Mouse (Mus musculus) heart, postnatal 25 days (tissue): ENCODE measurements around the gene Zfyve27. TPM values are rescaled to one million over a fixed set of nuclear protein-coding genes. Genes with fewer than 3 reads are reported as not detected.

Source experiments
- DNase-seq: peaks from one replicate; pipeline ENCODE4 v3.0.0; 2022; ENCODE audit warnings: low spot score
- intact Hi-C: fragments of 180-260 bp; cut with DNase I; formaldehyde crosslinking; loops from one replicate; pipeline ENCODE4 v1.15.1; 2025
- total RNA-seq, 2 experiments: library from RNA; stranded (reverse); gene quantifications; 2 replicates each; pipeline ENCODE4 v1.2.3; 2021

The Zfyve27 gene
- total RNA-seq, result 10 to 100 TPM; 18.3 to 23.0 TPM

DNA sequence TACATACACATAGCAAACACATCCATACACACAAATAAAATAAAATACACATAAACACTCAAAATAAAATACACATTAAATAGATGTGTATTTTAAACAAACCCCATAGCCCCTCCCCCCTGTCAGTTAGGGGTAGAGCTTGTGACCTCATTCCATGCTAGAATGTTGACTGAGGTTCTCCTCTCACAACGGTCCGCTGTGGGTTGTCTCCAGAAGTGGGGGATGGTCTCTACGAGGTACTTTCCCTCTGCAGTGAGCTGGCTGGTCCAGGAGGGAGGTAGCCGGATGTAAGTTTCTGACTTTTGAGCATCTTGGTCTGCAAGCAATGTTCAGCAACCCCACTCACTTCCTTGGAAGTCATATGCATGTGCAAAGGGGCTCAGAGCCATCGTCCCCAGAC lies at the start of gene Zfyve27:
Gene Zfyve27, plus strand, starts transcription at position 188 of the 400 bp plus-strand sequence.
- intact Hi-C loops, result no loop called here
- no peak for DNase-seq

- intact Hi-C loops, result no loop called here
- DNase-seq, result no peak
Observed at GRCm38 (mm10) chr19:42115783-42116335, 47.9 kb upstream of the Zfyve27 start.

GRCm38 (mm10) chr19:42118142-42118541 lies 45.6 kb upstream of the Zfyve27 start:
- intact Hi-C loops, result no loop called here
- DNase-seq, result no peak

DNA sequence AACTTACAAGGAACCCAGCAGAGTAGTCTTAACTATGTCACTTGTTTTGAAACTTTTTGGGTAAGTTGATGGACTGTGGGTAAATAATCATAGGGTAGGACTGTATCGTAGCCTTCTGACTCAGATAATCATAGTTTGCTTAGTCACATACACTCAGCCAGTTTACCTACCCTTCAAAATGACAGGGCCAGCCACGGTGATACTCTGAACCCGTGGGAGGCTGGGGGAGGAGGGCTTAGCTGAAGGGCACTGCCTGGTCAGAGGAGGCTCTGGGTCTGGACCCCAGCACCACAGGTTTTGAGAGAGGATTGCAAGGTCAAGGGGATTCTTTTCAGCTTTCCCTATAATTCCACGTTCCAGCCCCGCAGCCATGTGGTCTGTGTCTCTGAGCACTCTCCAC lies 45.2 kb upstream of the Zfyve27 start:
- intact Hi-C loops, result no loop called here
- no peak for DNase-seq

DNA sequence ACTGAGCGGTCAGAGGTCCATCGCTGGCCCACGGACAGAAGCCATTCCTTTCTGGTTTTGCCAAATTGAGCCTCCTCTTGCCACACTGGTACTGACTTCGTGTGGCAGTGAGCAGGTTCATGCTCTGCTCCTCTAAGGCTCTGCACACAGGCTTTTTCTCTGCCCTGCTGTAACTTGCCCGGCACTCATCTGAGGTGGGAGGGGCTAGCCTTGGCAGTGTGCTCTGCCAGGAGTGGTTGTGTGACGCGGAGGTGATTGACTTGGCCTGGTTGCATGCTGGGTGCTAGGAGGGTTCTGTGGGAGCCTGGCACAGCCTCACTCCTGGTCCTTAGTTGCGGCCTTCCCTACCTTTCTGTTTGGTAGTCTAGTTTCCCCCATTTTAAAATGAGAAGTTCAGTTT lies 43.3 kb upstream of the Zfyve27 start:
- intact Hi-C loops, result no loop called here
- no peak for DNase-seq

- DNase-seq, result no peak
- intact Hi-C loops, result no loop called here
Observed at GRCm38 (mm10) chr19:42124684-42125083, 39.1 kb upstream of the Zfyve27 start.

DNA sequence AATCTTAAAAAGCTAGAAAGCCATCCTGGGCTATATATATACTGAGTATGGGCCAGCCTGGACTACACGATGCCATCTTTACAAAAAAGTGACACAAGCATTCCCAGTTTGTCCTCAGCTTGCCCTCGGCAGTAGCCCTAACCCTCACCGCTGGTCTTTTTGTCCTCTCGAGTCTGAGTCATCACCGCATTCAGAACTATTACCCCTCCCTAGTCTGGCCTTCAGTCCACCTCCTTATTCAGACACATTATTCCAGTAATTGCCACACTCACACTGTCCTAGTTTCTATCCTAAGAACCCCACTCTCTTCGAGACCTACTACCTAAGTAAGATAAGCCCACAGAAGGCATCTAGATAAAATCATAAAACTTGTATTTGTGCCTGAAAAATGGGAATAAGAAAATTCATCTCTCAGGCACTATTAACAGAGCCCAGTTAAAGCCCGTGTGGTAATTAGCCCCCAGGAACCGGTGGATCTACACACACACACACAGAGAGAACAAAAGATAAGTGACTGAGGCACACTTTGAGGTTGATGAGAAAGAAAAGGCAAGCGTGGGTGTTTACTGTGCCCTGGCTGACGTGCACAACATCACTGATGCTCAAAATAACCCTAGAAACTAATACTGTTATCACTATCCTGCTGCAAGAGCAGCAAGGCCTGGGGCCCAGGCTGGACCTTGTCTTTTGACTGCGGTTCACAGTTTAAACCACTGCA lies 38.1 kb upstream of the Zfyve27 start:
- intact Hi-C loops, result no loop called here
- DNase-seq, result no peak

- intact Hi-C loops, result no loop called here
- DNase-seq, result no peak
Observed at GRCm38 (mm10) chr19:42126219-42126605, 37.5 kb upstream of the Zfyve27 start.

DNA sequence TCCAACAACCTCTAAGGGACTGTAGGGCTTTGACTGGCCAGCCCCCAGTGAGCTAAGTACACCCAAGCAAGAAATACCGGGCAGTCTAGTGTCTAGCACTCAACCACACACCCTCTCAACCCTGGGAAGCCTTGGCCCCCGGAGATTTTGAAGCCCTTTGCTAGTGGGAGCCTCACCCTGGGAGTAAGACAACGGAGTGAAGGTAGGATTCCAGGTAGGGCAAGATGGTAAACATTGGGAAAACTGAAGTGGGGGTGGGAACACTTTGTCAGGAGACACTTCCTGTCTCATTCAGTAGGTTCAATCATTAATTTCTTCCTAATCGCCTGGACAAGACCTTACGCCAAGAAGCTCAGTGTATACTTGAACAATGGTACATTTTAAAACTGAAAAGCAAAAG lies 36.7 kb upstream of the Zfyve27 start:
- intact Hi-C loops, result no loop called here
- no peak for DNase-seq

GRCm38 (mm10) chr19:42128052-42128740 lies 35.6 kb upstream of the Zfyve27 start:
- intact Hi-C loops, result loop anchor here (2.0 kb wide), 1 partner anchor 37 kb away; the partner anchor contains the start of gene Pi4k2a
- DNase-seq, result no peak

GRCm38 (mm10) chr19:42128787-42129508 lies 34.8 kb upstream of the Zfyve27 start, which contains the start of gene Avpi1:
Avpi1 (minus strand) TSS chr19:42129059.
- intact Hi-C loops, result loop anchor here (2.0 kb wide), 1 partner anchor 38 kb away; the partner anchor contains the start of gene Pi4k2a
- DNase-seq, result peak; percentile 99

- DNase-seq, result no peak
- intact Hi-C loops, result loop anchor here (2.0 kb wide), 1 partner anchor 39 kb away; the partner anchor contains the start of gene Pi4k2a
Observed at GRCm38 (mm10) chr19:42129509-42130293, 34.0 kb upstream of the Zfyve27 start.

DNA sequence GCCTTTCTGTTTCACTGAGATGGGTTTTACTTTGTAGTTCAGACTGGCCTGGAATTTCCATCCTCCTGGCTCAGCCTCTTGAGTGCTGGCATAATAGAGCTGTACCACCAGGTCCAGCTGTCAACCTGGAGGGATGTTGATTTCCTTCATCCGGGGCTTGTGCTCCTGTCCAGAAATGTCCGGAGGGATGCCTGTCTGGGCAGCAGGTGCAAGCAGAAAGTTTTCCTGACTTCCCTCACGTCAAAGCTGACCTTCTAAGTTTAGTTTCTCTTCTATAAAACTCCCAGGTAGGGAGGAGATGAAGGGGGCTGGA lies 33.5 kb upstream of the Zfyve27 start:
- no peak for DNase-seq
- intact Hi-C loops, result no loop called here

- intact Hi-C loops, result no loop called here
- no peak for DNase-seq
Observed at GRCm38 (mm10) chr19:42131101-42131500, 32.6 kb upstream of the Zfyve27 start.

DNA sequence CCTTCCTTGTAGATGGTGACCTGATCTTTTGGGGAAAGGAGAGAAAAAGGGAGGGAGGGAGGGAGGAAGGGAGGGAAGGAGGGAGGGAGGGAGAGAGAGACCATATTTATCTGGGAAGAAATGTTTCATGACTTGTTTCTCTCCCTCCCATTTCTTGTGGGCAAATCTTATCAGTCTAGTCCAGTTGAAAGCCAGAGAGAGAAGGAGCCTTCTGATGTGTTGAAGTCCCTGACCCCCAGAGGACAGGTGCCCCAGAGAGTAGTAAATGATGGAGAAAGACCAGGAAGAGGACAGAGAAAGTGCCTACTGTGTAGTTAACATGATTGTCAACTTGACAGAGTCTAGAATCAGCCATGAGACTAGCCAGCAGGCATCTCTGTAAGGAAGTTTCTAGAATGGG lies 28.7 kb upstream of the Zfyve27 start:
- DNase-seq, result no peak
- intact Hi-C loops, result no loop called here

DNA sequence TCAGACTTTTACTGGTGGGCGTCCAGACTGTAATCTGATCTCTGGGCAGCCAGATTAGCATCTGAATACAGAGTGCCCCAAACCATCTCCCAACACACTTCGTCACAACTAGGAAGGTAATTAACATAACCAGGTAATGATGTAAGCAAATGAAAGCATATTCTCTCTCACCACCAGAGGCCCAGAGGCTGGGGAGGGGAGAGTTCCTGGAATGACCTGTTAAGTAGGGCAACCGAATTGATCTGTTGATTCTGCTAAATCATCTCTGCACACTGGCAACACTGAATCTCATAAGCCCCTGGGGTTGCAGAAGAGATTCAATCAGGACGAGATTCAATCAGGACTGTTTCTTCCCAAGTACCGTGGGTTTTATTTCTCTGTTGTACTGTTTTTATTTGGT lies 27.6 kb upstream of the Zfyve27 start:
- intact Hi-C loops, result no loop called here
- no peak for DNase-seq

DNA sequence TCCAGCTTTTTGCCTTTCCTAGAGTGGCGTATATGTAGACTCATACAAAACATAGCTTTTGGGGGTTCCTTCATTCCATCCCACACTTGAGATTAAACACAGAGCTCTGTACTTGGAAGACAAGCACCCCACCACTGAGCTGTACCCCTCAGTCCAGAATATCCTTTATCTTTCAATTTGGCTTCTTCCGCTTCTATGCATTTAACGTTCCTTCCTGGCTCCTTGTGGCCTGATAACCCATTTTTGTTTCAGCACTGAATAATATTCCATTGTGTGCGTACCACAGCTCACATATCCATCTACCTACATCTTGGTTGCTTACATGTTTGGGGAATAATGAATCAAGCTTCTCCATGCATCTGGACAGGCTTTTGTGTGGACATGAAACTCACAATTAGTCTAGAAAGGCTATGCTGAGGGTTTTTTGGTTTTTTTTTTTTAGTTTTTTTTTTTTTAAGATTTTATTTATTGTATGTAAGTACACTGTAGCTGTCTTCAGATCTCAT lies 26.5 kb upstream of the Zfyve27 start:
- intact Hi-C loops, result no loop called here
- DNase-seq, result no peak

- no peak for DNase-seq
- intact Hi-C loops, result no loop called here
Observed at GRCm38 (mm10) chr19:42138517-42139285, 25.1 kb upstream of the Zfyve27 start.
